Mouse (Mus musculus): ENCODE measurements around the gene Plod2. TPM values are rescaled to one million over a fixed set of nuclear protein-coding genes. Genes with fewer than 3 reads are reported as not detected.

Plod2 gene
- polyA plus RNA-seq (2015; fragmentation: Nextera tagmentation; extraction: Ambion mirVana), result 13.5 and 16.2 TPM in 2 replicates

DNA sequence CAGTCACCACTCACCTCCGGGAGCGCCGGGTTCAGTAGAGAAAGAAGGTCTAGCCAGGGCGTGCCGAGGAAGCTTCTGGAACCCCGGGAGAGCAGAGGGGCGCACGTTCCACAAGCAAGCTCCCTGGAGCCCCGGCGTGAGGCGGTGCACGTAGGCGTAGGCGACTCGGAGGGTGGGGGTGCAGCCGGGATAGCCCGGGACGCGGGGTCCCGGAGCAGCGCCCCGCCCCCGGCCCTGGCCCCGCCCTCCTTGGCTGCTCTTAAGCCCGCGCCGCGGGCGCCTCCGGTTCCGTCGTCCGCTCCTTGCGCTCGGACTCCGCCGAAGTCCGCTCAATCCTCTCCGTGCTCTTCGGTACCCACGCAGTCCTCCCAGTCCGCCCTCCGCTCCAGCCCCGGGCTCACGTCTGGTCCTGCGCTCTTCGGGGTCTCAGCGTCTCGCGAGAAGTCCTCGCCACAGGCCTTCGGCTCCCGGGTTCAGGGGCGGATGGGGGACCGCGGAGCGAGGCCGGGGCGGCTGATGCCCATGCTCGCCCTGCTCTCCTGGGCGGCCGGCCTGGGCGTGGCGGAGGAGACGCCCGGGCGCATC, at the start of gene Plod2:
Gene Plod2, plus strand, starts transcription at position 247 of the 585 bp plus-strand sequence.
- Histone ChIP-seq H3K4me1 (peaks cover 31% of the 10 kb centered on the region), H3K9ac (replicated peaks) (peak within 1 kb of the TSS; percentile 66), H3K4me3 (replicated peaks) (peak within 1 kb of the TSS; percentile 60), H3K9me3 (replicated peaks) (no peaks in the 10 kb centered on the region), H3K4me2 (peak within 1 kb of the TSS; percentile 84), H3K36me3 (no peaks in the 10 kb centered on the region), H3K27me3 (replicated peaks) (0 out of 2 replicates have a peak, but pooled peaks cover 3% of the 10 kb centered on the region), H3K27ac (replicated peaks) (peak within 1 kb of the TSS; percentile 74)
- peak; percentile 94 for ATAC-seq (ENCODE audit: low FRiP score)
- WGBS, result under 1% methylated on average over 63 of the region's 67 CpGs

DNA sequence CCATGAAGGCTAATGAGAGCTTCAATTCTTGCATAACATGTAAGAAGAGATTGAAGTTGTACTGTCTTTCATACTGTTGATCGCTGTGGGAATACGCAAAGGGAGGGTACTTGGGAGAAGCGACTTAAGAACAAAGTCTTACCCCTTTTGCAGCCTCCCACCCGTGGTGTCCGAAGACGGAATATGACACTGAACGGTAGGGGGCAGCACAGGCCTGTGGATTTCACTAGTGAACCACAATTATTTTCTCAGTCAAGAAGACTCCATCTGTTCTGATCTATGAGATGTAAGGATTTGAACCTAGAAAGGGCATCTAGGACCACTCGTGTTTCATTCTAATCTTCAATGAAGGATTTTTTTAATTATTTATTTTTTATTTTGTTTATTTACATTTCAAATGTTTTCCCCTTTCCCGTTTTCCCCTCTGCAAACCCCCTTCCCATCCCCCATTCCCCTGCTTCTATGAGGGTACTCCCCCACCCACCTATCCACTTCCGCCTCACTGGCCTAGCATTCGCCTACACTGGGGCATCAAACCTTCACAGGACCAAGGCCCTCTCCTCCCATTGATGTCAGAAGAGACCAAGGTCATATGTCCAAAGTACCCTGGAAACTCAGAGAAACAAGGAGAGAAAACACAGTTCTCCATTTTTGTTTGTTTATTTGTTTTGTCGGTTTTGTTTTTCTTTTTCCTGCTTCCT, 42.2 kb upstream of the Plod2 start:
- H3K27ac ChIP-seq (replicated peaks), result no peak overlapping the region
- H3K4me3 ChIP-seq (replicated peaks), result no peak overlapping the region
- H3K9me3 ChIP-seq (replicated peaks), result no peaks in the 10 kb centered on the region
- H3K4me2 ChIP-seq, result no peak overlapping the region
- no peaks in the 10 kb centered on the region for H3K27me3 ChIP-seq (replicated peaks)
- no peaks in the 10 kb centered on the region for H3K36me3 ChIP-seq
- 50% methylated on average over 12 of the region's 12 CpGs for WGBS
- no peak for ATAC-seq (ENCODE audit: low FRiP score)
- no peaks in the 10 kb centered on the region for H3K4me1 ChIP-seq
- no peak overlapping the region for H3K9ac ChIP-seq (replicated peaks)

- no peaks in the 10 kb centered on the region for H3K27me3 ChIP-seq (replicated peaks)
- WGBS, result 79% methylated on average over 3 of the region's 3 CpGs
- no peak for ATAC-seq (ENCODE audit: low FRiP score)
Measured at GRCm38 (mm10) chr9:92504256-92504655, 37.8 kb upstream of the Plod2 start.

GRCm38 (mm10) chr9:92504889-92505288, 37.1 kb upstream of the Plod2 start:
- no peaks in the 10 kb centered on the region for H3K4me1 ChIP-seq
- H3K9ac ChIP-seq (replicated peaks), result no peak overlapping the region
- no peaks in the 10 kb centered on the region for H3K36me3 ChIP-seq
- WGBS, result 71% methylated on average over 1 of the region's 1 CpGs
- H3K27ac ChIP-seq (replicated peaks), result no peak overlapping the region
- H3K4me2 ChIP-seq, result no peak overlapping the region
- no peaks in the 10 kb centered on the region for H3K9me3 ChIP-seq (replicated peaks)
- no peaks in the 10 kb centered on the region for H3K27me3 ChIP-seq (replicated peaks)
- H3K4me3 ChIP-seq (replicated peaks), result no peak overlapping the region
- ATAC-seq (ENCODE audit: low FRiP score), result no peak

More at GRCm38 (mm10) chr9:92504256-92504655, 37.8 kb upstream of the Plod2 start:
- no peaks in the 10 kb centered on the region for H3K9me3 ChIP-seq (replicated peaks)
- no peak overlapping the region for H3K4me2 ChIP-seq
- no peak overlapping the region for H3K27ac ChIP-seq (replicated peaks)
- no peak overlapping the region for H3K4me3 ChIP-seq (replicated peaks)
- H3K4me1 ChIP-seq, result no peaks in the 10 kb centered on the region
- no peaks in the 10 kb centered on the region for H3K36me3 ChIP-seq
- H3K9ac ChIP-seq (replicated peaks), result no peak overlapping the region

GRCm38 (mm10) chr9:92511696-92512095, 30.3 kb upstream of the Plod2 start:
- H3K27ac ChIP-seq (replicated peaks), result no peak overlapping the region
- H3K27me3 ChIP-seq (replicated peaks), result no peaks in the 10 kb centered on the region
- H3K9me3 ChIP-seq (replicated peaks), result no peaks in the 10 kb centered on the region; the same call in 1 of the 2 replicates
- H3K4me3 ChIP-seq (replicated peaks), result no peak overlapping the region
- ATAC-seq (ENCODE audit: low FRiP score), result no peak
- no peak overlapping the region for H3K9ac ChIP-seq (replicated peaks)
- H3K36me3 ChIP-seq, result no peaks in the 10 kb centered on the region
- H3K4me2 ChIP-seq, result no peak overlapping the region
- no peaks in the 10 kb centered on the region for H3K4me1 ChIP-seq

GRCm38 (mm10) chr9:92517036-92517435, 25.0 kb upstream of the Plod2 start:
- H3K4me1 ChIP-seq, result no peaks in the 10 kb centered on the region

GRCm38 (mm10) chr9:92520751-92521150, 21.3 kb upstream of the Plod2 start:
- Histone ChIP-seq H3K4me1 (no peaks in the 10 kb centered on the region), H3K27ac (replicated peaks) (no peak overlapping the region), H3K27me3 (replicated peaks) (no peaks in the 10 kb centered on the region), H3K9me3 (replicated peaks) (peaks cover 10% of the 10 kb centered on the region; the same call in 1 of the 2 replicates), H3K4me2 (no peak overlapping the region), H3K36me3 (no peaks in the 10 kb centered on the region), H3K9ac (replicated peaks) (no peak overlapping the region), H3K4me3 (replicated peaks) (no peak overlapping the region)
- ATAC-seq (ENCODE audit: low FRiP score), result no peak
- 89% methylated on average over 8 of the region's 10 CpGs for WGBS

More at GRCm38 (mm10) chr9:92517036-92517435, 25.0 kb upstream of the Plod2 start:
- ATAC-seq (ENCODE audit: low FRiP score), result no peak
- Histone ChIP-seq H3K36me3 (no peaks in the 10 kb centered on the region), H3K27me3 (replicated peaks) (no peaks in the 10 kb centered on the region), H3K27ac (replicated peaks) (no peak overlapping the region), H3K4me2 (no peak overlapping the region), H3K9ac (replicated peaks) (no peak overlapping the region), H3K9me3 (replicated peaks) (peaks cover 10% of the 10 kb centered on the region; the same call in 1 of the 2 replicates), H3K4me3 (replicated peaks) (no peak overlapping the region)
- WGBS, result 97% methylated on average over 12 of the region's 12 CpGs

GRCm38 (mm10) chr9:92524506-92524905, 17.5 kb upstream of the Plod2 start:
- Histone ChIP-seq H3K36me3 (no peaks in the 10 kb centered on the region), H3K4me1 (no peaks in the 10 kb centered on the region), H3K4me2 (no peak overlapping the region), H3K9me3 (replicated peaks) (no peaks in the 10 kb centered on the region), H3K27ac (replicated peaks) (no peak overlapping the region), H3K27me3 (replicated peaks) (no peaks in the 10 kb centered on the region), H3K9ac (replicated peaks) (no peak overlapping the region), H3K4me3 (replicated peaks) (no peak overlapping the region)
- WGBS, result 83% methylated on average over 4 of the region's 4 CpGs
- no peak for ATAC-seq (ENCODE audit: low FRiP score)

DNA sequence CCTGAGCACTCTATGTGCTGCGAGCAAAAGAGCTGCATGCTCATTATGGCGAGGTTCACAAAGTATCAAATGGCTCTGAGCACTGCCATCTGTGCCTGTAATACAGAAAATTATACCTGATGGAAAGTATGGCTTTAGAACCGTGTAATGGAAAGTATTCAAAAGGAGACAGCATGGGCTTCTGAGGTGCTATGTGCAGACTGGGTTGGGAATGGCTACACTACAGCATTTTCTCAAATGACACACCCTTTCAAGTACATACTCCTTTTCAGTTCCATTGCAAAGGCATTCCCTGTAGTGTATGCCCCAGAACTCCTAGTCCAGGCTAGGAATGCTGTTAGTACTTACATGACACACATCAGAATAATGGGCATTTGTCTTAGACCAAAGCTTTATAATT, 12.0 kb upstream of the Plod2 start:
- ATAC-seq (ENCODE audit: low FRiP score), result no peak
- H3K27ac ChIP-seq (replicated peaks), result no peak overlapping the region
- no peaks in the 10 kb centered on the region for H3K36me3 ChIP-seq
- no peak overlapping the region for H3K9ac ChIP-seq (replicated peaks)
- H3K4me1 ChIP-seq, result no peaks in the 10 kb centered on the region
- no peak overlapping the region for H3K4me2 ChIP-seq
- H3K27me3 ChIP-seq (replicated peaks), result no peaks in the 10 kb centered on the region
- H3K9me3 ChIP-seq (replicated peaks), result no peaks in the 10 kb centered on the region
- H3K4me3 ChIP-seq (replicated peaks), result no peak overlapping the region
- 75% methylated on average over 3 of the region's 3 CpGs for WGBS

DNA sequence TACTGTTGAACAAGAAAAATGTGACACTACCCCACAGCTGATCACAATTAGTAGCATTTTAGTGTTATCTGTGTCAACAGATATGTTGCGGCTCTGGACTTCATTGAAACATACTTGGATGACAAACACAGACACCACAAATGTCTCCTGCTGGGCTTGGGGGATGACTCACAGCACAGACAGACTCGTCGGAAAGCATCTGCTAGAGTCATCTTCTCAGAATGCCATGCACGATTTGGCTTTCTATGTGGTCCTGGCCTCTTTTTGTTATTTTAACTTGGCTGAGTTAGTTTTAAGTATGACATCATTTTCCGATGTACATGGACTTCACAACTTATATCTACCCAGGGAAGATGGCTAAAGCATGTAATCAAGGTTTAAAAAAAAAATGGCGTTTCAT, 4.3 kb upstream of the Plod2 start:
- 78% methylated on average over 6 of the region's 6 CpGs for WGBS
- no peak for ATAC-seq (ENCODE audit: low FRiP score)
- Histone ChIP-seq H3K4me2 (no peak overlapping the region), H3K9me3 (replicated peaks) (no peaks in the 10 kb centered on the region), H3K27ac (replicated peaks) (no peak overlapping the region), H3K4me3 (replicated peaks) (no peak overlapping the region), H3K4me1 (peaks cover 9% of the 10 kb centered on the region), H3K36me3 (no peaks in the 10 kb centered on the region), H3K27me3 (replicated peaks) (0 out of 2 replicates have a peak, but pooled peaks cover 3% of the 10 kb centered on the region), H3K9ac (replicated peaks) (no peak overlapping the region)

DNA sequence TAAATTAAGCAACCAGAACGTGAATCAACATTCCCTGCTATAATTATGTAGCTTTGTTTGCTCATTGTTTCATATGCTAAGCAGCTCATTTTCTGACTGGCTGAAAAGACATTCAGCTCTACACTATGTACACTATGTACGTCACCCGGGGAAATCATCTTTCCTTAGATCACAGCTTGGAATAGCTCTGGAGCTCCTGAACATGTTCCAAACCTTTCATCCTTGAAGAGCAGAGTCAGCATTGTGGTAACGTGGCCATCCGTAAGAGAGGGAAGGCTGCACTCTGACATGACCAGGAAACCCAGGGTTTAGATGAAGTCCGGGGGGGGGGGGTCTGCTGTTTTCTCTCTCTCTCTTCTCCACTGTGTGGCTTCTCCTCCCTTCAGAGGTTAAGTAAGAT, 3.8 kb upstream of the Plod2 start:
- no peak overlapping the region for H3K27ac ChIP-seq (replicated peaks)
- no peak overlapping the region for H3K4me2 ChIP-seq
- ATAC-seq (ENCODE audit: low FRiP score), result no peak
- no peaks in the 10 kb centered on the region for H3K36me3 ChIP-seq
- H3K27me3 ChIP-seq (replicated peaks), result 0 out of 2 replicates have a peak, but pooled peaks cover 3% of the 10 kb centered on the region
- H3K4me1 ChIP-seq, result peaks cover 13% of the 10 kb centered on the region
- H3K9me3 ChIP-seq (replicated peaks), result no peaks in the 10 kb centered on the region
- no peak overlapping the region for H3K4me3 ChIP-seq (replicated peaks)
- 66% methylated on average over 6 of the region's 6 CpGs for WGBS
- no peak overlapping the region for H3K9ac ChIP-seq (replicated peaks)

Data from neural tube, embryonic 15.5 days (tissue).